Comparison of ENCODE assay signal across 10 mouse cellular contexts in the genomic region with DNA sequence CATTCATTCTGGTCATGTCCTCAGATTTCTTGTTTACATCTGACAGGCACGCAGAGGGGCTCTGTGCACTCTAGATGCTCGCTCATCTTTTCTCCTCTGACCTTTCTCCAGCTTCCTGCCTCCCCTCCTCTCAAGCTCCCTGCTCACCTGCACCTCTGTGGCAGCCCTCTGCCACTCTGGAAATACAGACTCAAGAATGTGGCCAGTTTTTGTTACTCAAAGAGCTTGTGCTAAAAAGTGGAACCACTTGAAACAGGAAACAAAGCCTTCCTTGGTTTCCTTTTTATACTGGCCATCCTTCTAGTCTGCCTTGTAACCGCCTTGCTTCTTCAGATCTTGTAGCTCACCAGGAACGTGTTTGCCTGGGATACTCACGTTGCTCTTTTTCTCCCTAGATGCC.
DNase-seq lines count a peak whose midpoint lies in the region; ATAC-seq and TF ChIP-seq lines count a peak whose summit lies in the region.
"Had no signal": no experiment of that assay in that cellular context is flagged by ENCODE, and none has a peak within 500 bp of the region (broad histone marks: within the 10 kb centered on the region; RNA-seq: fewer than 3 reads in every experiment).

No protein-coding gene starts in this region.

- H3K9me3 ChIP-seq in kidney, embryonic 16.5 days (ENCODE audit: low read length): no peaks in the 10 kb centered on the region

- H3K4me1 ChIP-seq in cerebellum, adult 2 months (ENCODE audit: control insufficient read depth, insufficient read depth, low read length): peaks cover 8% of the 10 kb centered on the region
- peaks cover 17% of the 10 kb centered on the region for H3K4me1 ChIP-seq in kidney, embryonic 16.5 days (ENCODE audit: insufficient read depth, low read length)

- H3K27ac ChIP-seq in cerebellum, adult 2 months (ENCODE audit: insufficient read depth, low read length): peak overlapping the region; percentile 20; the same call in 1 of the 2 replicates
- H3K27ac ChIP-seq in kidney, embryonic 16.5 days (ENCODE audit: low read length): peak overlapping the region; percentile 45; the same call in 1 of the 2 replicates

- TF ChIP-seq CTCF in cerebellum, adult 2 months (IDR thresholded peaks at IDR 0.05; ENCODE audit: borderline replicate concordance, insufficient read depth, low read depth, low read length): no peak

- no peak for ATAC-seq in kidney, embryonic 16.5 days (ENCODE audit: low FRiP score, low TSS enrichment)
- peak; percentile 24 for ATAC-seq in activated CD4-positive, CD25-positive, alpha-beta regulatory T cell, adult 4 months
- peak; percentile 12; the same call in 1 of the 2 replicates for ATAC-seq in megakaryocyte progenitor cell, adult 5-6 weeks (replicated peaks; ENCODE audit: poor library complexity)

- 50% methylated on average over 5 of the region's 5 CpGs for WGBS in cerebellum, adult 2 months
- 48% methylated on average over 5 of the region's 5 CpGs for WGBS in kidney, embryonic 16.5 days

- no peaks in the 10 kb centered on the region for H3K36me3 ChIP-seq in kidney, embryonic 16.5 days (ENCODE audit: insufficient read depth, low read length)

- TF ChIP-seq POLR2A in cerebellum, adult 2 months (IDR thresholded peaks at IDR 0.05; ENCODE audit: borderline replicate concordance, insufficient read depth, low read length): no peak

- no peak for DNase-seq in cerebellum, adult 2 months
- no peak for DNase-seq in cerebellum, adult 11 months
- no peak for DNase-seq in kidney, postnatal 36 days
- no peak for DNase-seq in right cerebral cortex, postnatal 14 days
- DNase-seq in gastrocnemius, postnatal 10 days: no peak
- DNase-seq: kidney, adult 2 months; lung, postnatal 14 days had no signal

- no peak overlapping the region for H3K9ac ChIP-seq in kidney, embryonic 16.5 days (replicated peaks; ENCODE audit: low read length)

- no peak overlapping the region for H3K4me2 ChIP-seq in kidney, embryonic 16.5 days (replicated peaks; ENCODE audit: low read depth, low read length)

- no peak overlapping the region for H3K4me3 ChIP-seq in cerebellum, adult 2 months (replicated peaks; ENCODE audit: insufficient read depth, low read depth, low read length)
- H3K4me3 ChIP-seq in kidney, embryonic 16.5 days (ENCODE audit: low read length): no peak overlapping the region

- H3K27me3 ChIP-seq in cerebellum, adult 2 months (ENCODE audit: control insufficient read depth, insufficient read depth, low read length): no peaks in the 10 kb centered on the region
- H3K27me3 ChIP-seq in kidney, embryonic 16.5 days (ENCODE audit: insufficient read depth, low read length): no peaks in the 10 kb centered on the region
